Mouse (Mus musculus) forebrain, embryonic 10.5 days (tissue): ENCODE measurements around the gene Wwp2. TPM values are rescaled to one million over a fixed set of nuclear protein-coding genes. Genes with fewer than 3 reads are reported as not detected.
"Not testable (repeated sequence)": the region's sequence is repeated elsewhere in the genome, so short reads cannot be mapped to it uniquely, and the experiment has no call there.

Experiments used
- DNase-seq: peaks from one replicate; pipeline ENCODE4 v3.0.0-alpha.2; 2017; ENCODE audit warnings: low spot score; ENCODE audit errors: extremely low spot score
- H3K27ac ChIP-seq: fragments of 300-500 bp; sonication (generic); 2 replicates; pipeline ENCODE4 v1.5.1; 2016; ENCODE audit warnings: mild to moderate bottlenecking
- H3K27me3 ChIP-seq: fragments of 300-500 bp; sonication (generic); 2 replicates; pipeline ENCODE4 v1.6.1; 2016; ENCODE audit warnings: mild to moderate bottlenecking; ENCODE audit not compliant: poor library complexity, severe bottlenecking
- H3K36me3 ChIP-seq: fragments of 300-500 bp; sonication (generic); replicated peaks from 2 replicates; pipeline ENCODE4 v1.6.1; 2016; ENCODE audit warnings: mild to moderate bottlenecking, moderate library complexity
- H3K4me1 ChIP-seq: fragments of 300-500 bp; sonication (generic); 2 replicates; pipeline ENCODE4 v1.6.1; 2016
- H3K4me3 ChIP-seq: fragments of 300-500 bp; sonication (generic); 2 replicates; pipeline ENCODE4 v1.5.1; 2016; ENCODE audit warnings: mild to moderate bottlenecking, moderate library complexity
- H3K9me3 ChIP-seq: fragments of 300-500 bp; sonication (generic); 2 replicates; pipeline ENCODE4 v1.6.1; 2016; ENCODE audit warnings: mild to moderate bottlenecking, moderate library complexity
- WGBS: fragments of 180-500 bp; shearing (Covaris S2); methylation state at CpG from one replicate; pipeline ENCODE4 v1.1.7; 2016; 5-methylcytosine and 5-hydroxymethylcytosine counted together
- polyA plus RNA-seq: library from polyadenylated mRNA; unstranded; fragments of >200 nt; fragmentation: Nextera tagmentation; extraction: Ambion mirVana; gene quantifications from 2 replicates; pipeline ENCODE4 v1.2.1, GENCODE M21; 2016

The Wwp2 gene
- polyA plus RNA-seq, 1 experiment from 2014 or later: 57.9 TPM

- Histone ChIP-seq H3K27ac (no peak overlapping the region), H3K27me3 (no peaks in the 10 kb centered on the region), H3K4me3 (no peak overlapping the region), H3K36me3 (peaks cover 83% of the 10 kb centered on the region), H3K9me3 (no peaks in the 10 kb centered on the region), H3K4me1 (peaks cover 10% of the 10 kb centered on the region)
- 95% methylated on average over 5 of the region's 5 CpGs for WGBS
- no peak for DNase-seq
Measured at GRCm38 (mm10) chr8:107466642-107467041, 30.5 kb downstream of the Wwp2 start.

DNA sequence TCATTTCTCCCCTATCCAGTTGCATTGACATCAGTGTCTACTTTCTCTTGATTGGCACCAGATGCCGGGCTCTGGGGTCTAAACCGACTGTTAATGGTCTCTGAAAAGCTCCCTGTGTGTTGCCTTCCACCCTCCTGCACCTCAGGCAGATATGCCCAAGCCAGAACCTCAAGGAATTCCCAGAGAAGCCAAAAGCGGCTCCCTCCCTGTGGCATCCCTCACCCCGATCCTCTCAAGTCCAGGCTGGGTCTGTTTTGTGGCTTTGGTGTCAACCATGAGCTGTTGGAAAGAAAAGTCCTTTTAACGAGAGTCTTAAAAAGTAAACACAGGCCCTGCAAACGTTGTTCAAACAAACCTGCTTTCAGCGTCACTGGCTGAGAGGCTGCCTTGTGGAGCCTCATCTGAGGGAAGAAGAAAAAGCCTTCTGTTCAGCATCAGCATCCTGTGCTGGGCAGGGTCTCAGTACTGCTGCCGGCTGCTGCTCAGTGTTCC is 32.7 kb downstream of the Wwp2 start:
- Histone ChIP-seq H3K4me1 (peaks cover 10% of the 10 kb centered on the region), H3K4me3 (no peak overlapping the region), H3K27me3 (no peaks in the 10 kb centered on the region), H3K9me3 (no peaks in the 10 kb centered on the region), H3K27ac (peak overlapping the region; percentile 70), H3K36me3 (peaks cover 78% of the 10 kb centered on the region)
- peak; percentile 27 for DNase-seq
- WGBS: 67% methylated on average over 8 of the region's 8 CpGs

- Histone ChIP-seq H3K9me3 (no peaks in the 10 kb centered on the region), H3K27ac (no peak overlapping the region), H3K27me3 (no peaks in the 10 kb centered on the region), H3K4me3 (no peak overlapping the region), H3K36me3 (peaks cover 67% of the 10 kb centered on the region), H3K4me1 (peaks cover 10% of the 10 kb centered on the region)
- DNase-seq: no peak
- 93% methylated on average over 5 of the region's 5 CpGs for WGBS
Measured at GRCm38 (mm10) chr8:107470302-107470701, 34.1 kb downstream of the Wwp2 start.

GRCm38 (mm10) chr8:107472403-107473100 is 36.4 kb downstream of the Wwp2 start:
- Histone ChIP-seq H3K27me3 (no peaks in the 10 kb centered on the region), H3K36me3 (peaks cover 57% of the 10 kb centered on the region), H3K27ac (no peak overlapping the region; the same call in 1 of the 2 replicates), H3K9me3 (no peaks in the 10 kb centered on the region), H3K4me3 (no peak overlapping the region), H3K4me1 (peaks cover 10% of the 10 kb centered on the region)
- 78% methylated on average over 10 of the region's 10 CpGs for WGBS
- DNase-seq: no peak

GRCm38 (mm10) chr8:107473369-107473768 is 37.2 kb downstream of the Wwp2 start:
- Histone ChIP-seq H3K27me3 (no peaks in the 10 kb centered on the region), H3K9me3 (no peaks in the 10 kb centered on the region), H3K36me3 (peaks cover 53% of the 10 kb centered on the region), H3K4me3 (no peak overlapping the region), H3K27ac (no peak overlapping the region), H3K4me1 (peaks cover 10% of the 10 kb centered on the region)
- 94% methylated on average over 4 of the region's 4 CpGs for WGBS
- DNase-seq: no peak

- DNase-seq: no peak
- peaks cover 42% of the 10 kb centered on the region for H3K36me3 ChIP-seq
- WGBS: 89% methylated on average over 3 of the region's 3 CpGs
- H3K27me3 ChIP-seq: no peaks in the 10 kb centered on the region
- H3K27ac ChIP-seq: no peak overlapping the region
- H3K9me3 ChIP-seq: no peaks in the 10 kb centered on the region
- no peaks in the 10 kb centered on the region for H3K4me1 ChIP-seq
- H3K4me3 ChIP-seq: no peak overlapping the region
Measured at GRCm38 (mm10) chr8:107475613-107476012, 39.4 kb downstream of the Wwp2 start.

DNA sequence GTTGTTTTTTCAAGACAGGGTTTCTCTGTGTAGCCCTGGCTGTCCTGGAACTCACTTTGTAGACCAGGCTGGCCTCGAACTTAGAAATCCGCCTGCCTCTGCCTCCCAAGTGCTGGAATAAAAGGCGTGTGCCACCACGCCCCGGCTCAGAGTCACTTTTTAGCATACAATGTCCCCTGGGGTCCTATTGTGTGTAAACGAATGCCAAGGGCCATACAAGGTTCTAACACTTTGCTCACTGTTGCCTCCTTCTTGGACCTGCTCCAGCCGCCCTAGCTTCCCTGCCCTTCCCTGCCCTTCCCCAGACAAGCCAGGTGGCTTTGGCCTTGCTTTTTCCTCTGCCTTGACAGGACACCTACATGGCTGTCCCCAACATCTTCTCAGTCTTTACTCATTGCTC is 40.6 kb downstream of the Wwp2 start:
- WGBS: 84% methylated on average over 7 of the region's 7 CpGs
- H3K9me3 ChIP-seq, H3K4me3 ChIP-seq, DNase-seq, H3K4me1 ChIP-seq, H3K27me3 ChIP-seq, H3K27ac ChIP-seq: not testable (repeated sequence)
- peaks cover 47% of the 10 kb centered on the region for H3K36me3 ChIP-seq

- H3K36me3 ChIP-seq: peaks cover 48% of the 10 kb centered on the region
- no peak for DNase-seq
- H3K27me3 ChIP-seq: no peaks in the 10 kb centered on the region
- WGBS: 86% methylated on average over 6 of the region's 6 CpGs
- H3K4me3 ChIP-seq: no peak overlapping the region
- no peak overlapping the region for H3K27ac ChIP-seq
- H3K4me1 ChIP-seq: no peaks in the 10 kb centered on the region
- H3K9me3 ChIP-seq: no peaks in the 10 kb centered on the region
Measured at GRCm38 (mm10) chr8:107478728-107479127, 42.6 kb downstream of the Wwp2 start.

DNA sequence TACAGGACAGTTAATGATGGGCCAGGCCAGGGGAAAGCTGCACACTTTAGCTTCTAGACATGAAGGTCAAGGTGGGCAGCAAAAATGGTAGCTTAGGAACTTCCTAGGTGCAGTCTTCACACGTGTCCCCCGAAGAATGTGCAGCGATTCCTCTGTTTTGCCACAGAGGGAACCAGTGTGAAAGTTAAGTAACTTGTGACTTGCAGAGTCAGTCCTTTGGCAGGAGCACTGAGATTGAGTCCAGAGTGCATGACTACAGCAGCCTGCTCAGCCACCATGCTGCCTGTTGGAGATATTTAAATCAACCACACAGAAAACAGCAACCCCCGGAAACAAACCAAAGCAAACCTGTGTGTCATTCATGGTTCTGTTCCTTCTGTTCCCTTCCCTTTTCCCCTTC is 44.3 kb downstream of the Wwp2 start:
- Histone ChIP-seq H3K4me1 (no peaks in the 10 kb centered on the region), H3K27me3 (no peaks in the 10 kb centered on the region), H3K27ac (no peak overlapping the region), H3K9me3 (no peaks in the 10 kb centered on the region), H3K36me3 (peaks cover 53% of the 10 kb centered on the region), H3K4me3 (no peak overlapping the region)
- WGBS: 93% methylated on average over 4 of the region's 4 CpGs
- DNase-seq: no peak

DNA sequence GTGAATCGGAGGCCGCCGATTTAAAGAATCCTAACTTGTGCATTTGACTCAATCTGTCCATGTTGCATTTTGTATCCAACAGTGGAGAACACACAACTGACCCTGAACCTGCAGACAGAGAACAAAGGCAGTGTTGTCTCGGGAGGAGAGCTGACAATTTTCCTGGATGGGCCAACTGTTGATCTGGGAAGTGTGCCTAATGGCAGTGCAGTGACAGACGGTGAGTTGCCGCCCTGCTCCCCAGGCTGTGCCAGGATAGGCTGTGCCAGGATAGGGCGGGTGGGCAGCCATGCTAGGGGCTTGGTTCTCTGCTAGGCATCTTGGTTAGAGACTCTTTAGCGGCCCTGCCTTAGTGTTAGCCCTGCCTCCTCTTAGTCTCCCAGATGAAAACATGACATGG is 47.1 kb downstream of the Wwp2 start:
- H3K27ac ChIP-seq: no peak overlapping the region
- WGBS: 93% methylated on average over 8 of the region's 8 CpGs
- DNase-seq: no peak
- peaks cover 52% of the 10 kb centered on the region for H3K36me3 ChIP-seq
- no peaks in the 10 kb centered on the region for H3K27me3 ChIP-seq
- no peaks in the 10 kb centered on the region for H3K4me1 ChIP-seq
- no peaks in the 10 kb centered on the region for H3K9me3 ChIP-seq
- H3K4me3 ChIP-seq: no peak overlapping the region

DNA sequence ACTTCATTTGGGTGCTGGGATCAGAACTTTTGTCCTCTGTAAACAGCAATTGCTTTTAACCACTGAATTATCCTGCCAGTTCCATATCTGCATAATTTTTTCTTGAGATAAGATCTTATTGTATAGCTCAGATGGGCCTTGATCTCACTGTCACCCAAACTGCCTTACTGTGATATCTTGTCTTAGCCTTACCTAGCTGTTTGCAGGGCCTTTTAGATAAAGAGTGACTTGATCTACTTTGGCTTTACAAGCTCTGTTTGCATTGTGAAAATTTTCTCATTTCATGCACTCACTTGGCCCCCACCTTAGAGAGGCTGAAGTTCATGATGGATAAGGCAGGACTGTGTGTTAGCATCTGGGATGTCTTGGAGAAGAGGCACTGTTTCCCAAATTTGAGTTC is 48.8 kb downstream of the Wwp2 start:
- Histone ChIP-seq H3K36me3 (peaks cover 48% of the 10 kb centered on the region), H3K4me3 (no peak overlapping the region), H3K4me1 (0 out of 2 replicates have a peak, but pooled peaks cover 2% of the 10 kb centered on the region)

DNA sequence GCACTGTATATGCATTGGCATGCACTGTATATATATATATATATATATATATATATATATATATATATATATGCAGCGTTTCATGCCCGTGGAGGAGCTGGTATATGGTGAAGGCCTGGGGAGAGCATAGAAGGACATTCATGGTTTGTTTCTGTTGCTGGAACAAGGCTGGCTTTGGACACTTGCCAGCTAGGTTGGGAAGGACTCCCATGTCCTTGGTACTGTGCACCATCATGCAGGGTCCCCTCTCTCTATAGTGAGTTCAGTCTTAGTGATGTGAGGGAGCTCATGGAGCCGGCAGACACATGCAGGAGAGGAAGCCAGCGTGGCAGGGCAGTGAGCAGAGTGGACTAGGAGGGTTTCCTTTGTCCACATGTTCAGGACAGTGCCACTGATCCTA is 52.4 kb downstream of the Wwp2 start:
- Histone ChIP-seq H3K36me3 (peaks cover 22% of the 10 kb centered on the region), H3K9me3 (no peaks in the 10 kb centered on the region), H3K4me1 (0 out of 2 replicates have a peak, but pooled peaks cover 5% of the 10 kb centered on the region), H3K27me3 (no peaks in the 10 kb centered on the region), H3K27ac (no peak overlapping the region), H3K4me3 (no peak overlapping the region)
- 88% methylated on average over 4 of the region's 4 CpGs for WGBS
- DNase-seq: no peak

More for the DNA sequence above, 48.8 kb downstream of the Wwp2 start:
- no peak for DNase-seq
- Histone ChIP-seq H3K27ac (no peak overlapping the region), H3K27me3 (no peaks in the 10 kb centered on the region), H3K9me3 (no peaks in the 10 kb centered on the region)

GRCm38 (mm10) chr8:107489086-107489485 is 52.9 kb downstream of the Wwp2 start:
- 88% methylated on average over 4 of the region's 4 CpGs for WGBS
- 0 out of 2 replicates have a peak, but pooled peaks cover 5% of the 10 kb centered on the region for H3K4me1 ChIP-seq
- no peaks in the 10 kb centered on the region for H3K9me3 ChIP-seq
- no peaks in the 10 kb centered on the region for H3K27me3 ChIP-seq
- no peak overlapping the region for H3K27ac ChIP-seq
- H3K36me3 ChIP-seq: peaks cover 17% of the 10 kb centered on the region
- no peak overlapping the region for H3K4me3 ChIP-seq
- no peak for DNase-seq
